Mouse (Mus musculus) forebrain, embryonic 13.5 days (tissue): ENCODE data around the gene Bag5. TPM values are rescaled to one million over a fixed set of nuclear protein-coding genes. Genes with fewer than 3 reads are reported as not detected.
A peak's percentile ranks its signal among the peaks of the same experiment; 100 is the strongest.

Source experiments
- ATAC-seq: fragments of 200-750 bp; cut with Nextera tagmentation; 2 replicates; pipeline ENCODE4 v1.8.0; 2017
- H3K27ac ChIP-seq: fragments of 300-500 bp; sonication (generic); 2 replicates; pipeline ENCODE4 v1.5.1; 2015; ENCODE audit warnings: inconsistent platforms, mild to moderate bottlenecking, moderate library complexity
- H3K27me3 ChIP-seq: fragments of 300-500 bp; sonication (generic); 2 replicates; pipeline ENCODE4 v1.6.1; 2015; ENCODE audit warnings: mild to moderate bottlenecking, inconsistent platforms
- H3K36me3 ChIP-seq: fragments of 300-500 bp; sonication (generic); 2 replicates; pipeline ENCODE4 v1.6.1; 2015; ENCODE audit warnings: mild to moderate bottlenecking, inconsistent platforms; ENCODE audit not compliant: poor library complexity, severe bottlenecking
- H3K4me1 ChIP-seq: fragments of 300-500 bp; sonication (generic); 2 replicates; pipeline ENCODE4 v1.6.1; 2015; ENCODE audit warnings: inconsistent platforms
- H3K4me2 ChIP-seq: fragments of 300-500 bp; sonication (generic); 2 replicates; pipeline ENCODE4 v1.6.1; 2015; ENCODE audit warnings: inconsistent platforms, mild to moderate bottlenecking, moderate library complexity
- H3K4me3 ChIP-seq: fragments of 300-500 bp; sonication (generic); 2 replicates; pipeline ENCODE4 v1.5.1; 2015; ENCODE audit warnings: mild to moderate bottlenecking, inconsistent platforms
- H3K9ac ChIP-seq: fragments of 300-500 bp; sonication (generic); 2 replicates; pipeline ENCODE4 v1.6.1; 2015; ENCODE audit warnings: mild to moderate bottlenecking, inconsistent platforms
- H3K9me3 ChIP-seq: fragments of 300-500 bp; sonication (generic); replicated peaks from 2 replicates; pipeline ENCODE4 v1.6.1; 2016; ENCODE audit warnings: inconsistent platforms
- WGBS: fragments of 180-500 bp; shearing (Covaris S2); methylation state at CpG from one replicate; pipeline ENCODE4 v1.1.7; 2015; 5-methylcytosine and 5-hydroxymethylcytosine counted together
- polyA plus RNA-seq: library from polyadenylated mRNA; unstranded; fragments of >200 nt; fragmentation: Nextera tagmentation; extraction: Ambion mirVana; gene quantifications from 2 replicates; pipeline ENCODE4 v1.2.1, GENCODE M21; 2015

Bag5 gene
- polyA plus RNA-seq, 1 experiment from 2014 or later, result 62.1 TPM

DNA sequence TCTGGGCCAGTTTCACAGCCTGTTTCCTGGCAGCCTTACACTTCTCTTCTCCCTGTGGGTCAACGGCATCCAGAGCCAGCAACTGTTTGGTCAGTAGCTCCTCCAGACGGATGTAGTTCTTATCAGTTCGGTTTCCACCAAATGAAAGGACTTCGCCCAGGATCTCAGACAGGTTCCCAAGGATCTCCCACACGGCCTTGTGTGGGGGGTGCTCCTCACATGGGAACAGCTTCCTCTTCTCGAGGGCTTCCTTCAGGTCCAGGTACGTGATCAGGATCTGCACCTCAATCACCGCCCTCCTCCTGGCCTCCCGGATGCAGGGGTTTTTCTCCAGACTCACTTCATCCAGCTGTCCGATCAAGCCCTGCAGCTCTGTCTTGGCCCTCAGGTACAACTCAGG lies 3.0 kb downstream of the Bag5 start:
- WGBS, result 92% methylated on average over 10 of the region's 10 CpGs
- H3K9ac ChIP-seq, result no peak overlapping the region
- no peak for ATAC-seq
- H3K4me1 ChIP-seq, result peaks cover 42% of the 10 kb centered on the region
- peaks cover 59% of the 10 kb centered on the region for H3K36me3 ChIP-seq
- H3K4me3 ChIP-seq, result no peak overlapping the region
- no peak overlapping the region for H3K4me2 ChIP-seq
- H3K27me3 ChIP-seq, result no peaks in the 10 kb centered on the region
- H3K27ac ChIP-seq, result no peak overlapping the region
- no peaks in the 10 kb centered on the region for H3K9me3 ChIP-seq

- no peak for ATAC-seq
- Histone ChIP-seq H3K4me3 (no peak overlapping the region), H3K9me3 (no peaks in the 10 kb centered on the region), H3K4me1 (peaks cover 36% of the 10 kb centered on the region), H3K27ac (no peak overlapping the region), H3K4me2 (no peak overlapping the region), H3K27me3 (no peaks in the 10 kb centered on the region), H3K9ac (no peak overlapping the region), H3K36me3 (peaks cover 55% of the 10 kb centered on the region)
- 75% methylated on average over 4 of the region's 4 CpGs for WGBS
Observed at GRCm38 (mm10) chr12:111708181-111708580, 4.9 kb downstream of the Bag5 start.

- 0 out of 2 replicates have a peak overlapping the region, but pooled peaks have one; percentile 48 for H3K9ac ChIP-seq
- H3K27ac ChIP-seq, result no peak overlapping the region
- no peak overlapping the region for H3K4me3 ChIP-seq
- ATAC-seq, result no peak
- peaks cover 46% of the 10 kb centered on the region for H3K36me3 ChIP-seq
- WGBS, result 80% methylated on average over 15 of the region's 15 CpGs
- no peak overlapping the region for H3K4me2 ChIP-seq
- H3K4me1 ChIP-seq, result peaks cover 24% of the 10 kb centered on the region
- H3K27me3 ChIP-seq, result no peaks in the 10 kb centered on the region
- H3K9me3 ChIP-seq, result no peaks in the 10 kb centered on the region
Observed at GRCm38 (mm10) chr12:111705186-111705973, 7.7 kb downstream of the Bag5 start.

GRCm38 (mm10) chr12:111704609-111705008 lies 8.4 kb downstream of the Bag5 start:
- peak; percentile 48; the same call in 1 of the 2 replicates for ATAC-seq

DNA sequence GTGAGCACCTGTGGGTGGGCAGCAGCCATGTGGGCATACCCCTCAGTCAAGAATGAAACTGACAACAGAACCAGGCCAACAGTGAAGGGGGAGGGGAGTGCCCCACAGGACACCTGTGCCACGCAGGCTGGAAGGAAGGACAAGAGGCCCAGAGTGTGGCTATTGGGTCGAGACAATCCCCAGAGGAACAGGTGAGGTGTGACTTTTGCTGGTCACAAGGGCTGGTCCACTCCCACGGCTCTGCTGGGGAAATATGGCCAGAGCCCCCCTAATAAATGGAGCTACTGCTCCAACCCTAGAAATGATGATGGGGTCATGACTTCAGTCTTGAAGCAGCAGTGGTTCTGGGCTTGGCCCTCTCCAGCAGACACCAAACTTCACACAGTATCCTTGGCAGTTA lies 9.8 kb downstream of the Bag5 start:
- WGBS, result 93% methylated on average over 3 of the region's 3 CpGs
- H3K27ac ChIP-seq, result no peak overlapping the region
- H3K27me3 ChIP-seq, result no peaks in the 10 kb centered on the region
- H3K4me1 ChIP-seq, result peaks cover 7% of the 10 kb centered on the region
- H3K36me3 ChIP-seq, result peaks cover 26% of the 10 kb centered on the region
- no peaks in the 10 kb centered on the region for H3K9me3 ChIP-seq
- no peak overlapping the region for H3K9ac ChIP-seq
- no peak for ATAC-seq
- H3K4me2 ChIP-seq, result no peak overlapping the region
- H3K4me3 ChIP-seq, result no peak overlapping the region

More at GRCm38 (mm10) chr12:111704609-111705008, 8.4 kb downstream of the Bag5 start:
- H3K9ac ChIP-seq, result peak overlapping the region; percentile 48
- no peaks in the 10 kb centered on the region for H3K9me3 ChIP-seq
- peaks cover 38% of the 10 kb centered on the region for H3K36me3 ChIP-seq
- peaks cover 16% of the 10 kb centered on the region for H3K4me1 ChIP-seq
- no peak overlapping the region for H3K4me2 ChIP-seq
- H3K4me3 ChIP-seq, result no peak overlapping the region
- peak overlapping the region; percentile 40 for H3K27ac ChIP-seq
- WGBS, result 44% methylated on average over 9 of the region's 9 CpGs
- no peaks in the 10 kb centered on the region for H3K27me3 ChIP-seq

GRCm38 (mm10) chr12:111700920-111701458 lies 12.1 kb downstream of the Bag5 start:
- H3K9ac ChIP-seq, result no peak overlapping the region
- no peak overlapping the region for H3K4me3 ChIP-seq
- H3K4me2 ChIP-seq, result no peak overlapping the region
- H3K4me1 ChIP-seq, result peaks cover 10% of the 10 kb centered on the region
- H3K36me3 ChIP-seq, result peaks cover 5% of the 10 kb centered on the region; the same call in 1 of the 2 replicates
- no peak overlapping the region for H3K27ac ChIP-seq
- ATAC-seq, result no peak
- H3K9me3 ChIP-seq, result no peaks in the 10 kb centered on the region
- 82% methylated on average over 9 of the region's 9 CpGs for WGBS
- H3K27me3 ChIP-seq, result no peaks in the 10 kb centered on the region

DNA sequence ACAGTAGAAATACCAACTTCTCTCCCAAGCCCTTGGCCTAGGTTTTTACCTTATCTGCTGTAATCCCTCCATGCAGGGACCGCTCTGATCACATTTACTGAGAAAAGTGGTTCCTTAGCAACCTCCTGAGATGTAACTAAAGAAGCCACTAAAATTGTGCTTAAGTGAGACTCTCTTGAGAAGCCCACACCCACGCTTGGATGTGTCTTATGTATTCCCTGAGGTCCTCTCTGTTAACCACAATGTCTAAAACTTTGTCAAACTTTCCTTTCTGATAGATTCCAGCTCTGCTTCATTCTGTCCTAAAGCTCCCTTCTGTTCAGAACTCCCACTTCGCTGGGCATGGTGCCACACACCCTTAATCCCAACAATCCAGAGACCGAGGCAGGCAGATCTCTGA lies 13.5 kb downstream of the Bag5 start:
- WGBS, result 84% methylated on average over 4 of the region's 4 CpGs
- no peak overlapping the region for H3K4me2 ChIP-seq
- no peak overlapping the region for H3K27ac ChIP-seq
- H3K9me3 ChIP-seq, result no peaks in the 10 kb centered on the region
- H3K4me3 ChIP-seq, result no peak overlapping the region
- H3K9ac ChIP-seq, result no peak overlapping the region
- peaks cover 21% of the 10 kb centered on the region for H3K4me1 ChIP-seq
- H3K36me3 ChIP-seq, result no peaks in the 10 kb centered on the region
- H3K27me3 ChIP-seq, result no peaks in the 10 kb centered on the region
- no peak for ATAC-seq

DNA sequence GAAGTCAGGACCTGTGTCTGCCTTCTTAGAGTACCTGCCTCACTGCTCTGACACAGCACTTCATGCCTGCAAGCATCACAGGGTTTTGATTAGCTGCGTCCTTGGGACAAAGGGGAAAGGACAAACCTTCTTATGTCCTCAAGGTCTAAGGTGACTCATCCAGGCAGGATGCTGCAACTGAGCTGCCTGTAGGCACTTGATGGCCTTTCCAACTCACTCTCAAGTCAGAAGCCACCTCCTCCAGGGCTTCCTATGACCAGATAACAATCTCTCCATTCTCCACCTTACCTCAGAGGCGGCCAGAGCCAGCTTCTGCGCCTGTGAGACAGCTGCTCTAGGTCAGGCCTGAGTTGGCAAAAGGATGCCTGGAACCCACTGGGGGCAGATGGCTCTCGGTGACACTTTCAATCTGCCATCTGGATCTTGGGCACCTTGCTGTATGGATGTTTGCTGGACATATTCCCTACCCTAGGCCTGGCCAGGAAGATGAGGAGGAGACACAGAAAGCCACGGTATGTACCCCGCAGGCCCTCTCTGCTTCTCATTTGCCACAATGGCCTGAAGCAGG lies 14.6 kb downstream of the Bag5 start:
- Histone ChIP-seq H3K4me2 (no peak overlapping the region), H3K27me3 (no peaks in the 10 kb centered on the region), H3K9ac (no peak overlapping the region), H3K4me1 (peaks cover 29% of the 10 kb centered on the region), H3K9me3 (no peaks in the 10 kb centered on the region), H3K27ac (no peak overlapping the region), H3K4me3 (no peak overlapping the region), H3K36me3 (no peaks in the 10 kb centered on the region)
- 88% methylated on average over 6 of the region's 6 CpGs for WGBS
- ATAC-seq, result no peak

GRCm38 (mm10) chr12:111697708-111698107 lies 15.3 kb downstream of the Bag5 start:
- no peaks in the 10 kb centered on the region for H3K9me3 ChIP-seq
- no peaks in the 10 kb centered on the region for H3K36me3 ChIP-seq
- no peak overlapping the region for H3K4me2 ChIP-seq
- no peak overlapping the region for H3K4me3 ChIP-seq
- H3K4me1 ChIP-seq, result peaks cover 36% of the 10 kb centered on the region
- WGBS, result 63% methylated on average over 4 of the region's 4 CpGs
- H3K27me3 ChIP-seq, result no peaks in the 10 kb centered on the region
- no peak overlapping the region; the same call in 1 of the 2 replicates for H3K27ac ChIP-seq
- no peak for ATAC-seq
- H3K9ac ChIP-seq, result no peak overlapping the region; the same call in 1 of the 2 replicates

DNA sequence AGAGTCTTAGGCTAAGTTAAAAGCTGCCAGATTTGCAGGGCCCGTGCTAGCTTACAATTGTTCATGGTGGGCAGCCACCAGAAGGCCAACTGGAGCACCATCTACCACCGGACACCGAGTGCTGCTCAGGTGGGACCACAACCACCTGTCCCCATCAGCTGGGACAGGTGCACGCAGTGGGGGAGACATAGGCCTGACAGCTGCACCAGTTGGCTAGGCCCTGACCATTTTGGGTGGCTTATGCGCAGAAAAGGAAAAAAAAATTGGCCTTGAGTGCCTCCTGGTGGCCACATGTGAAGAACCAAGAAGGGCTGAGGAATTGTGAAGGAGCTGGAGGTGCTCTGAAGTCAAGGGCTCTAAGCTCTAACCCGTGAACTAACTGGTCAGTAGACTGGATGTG lies 16.8 kb downstream of the Bag5 start:
- no peaks in the 10 kb centered on the region for H3K36me3 ChIP-seq
- ATAC-seq, result no peak
- no peak overlapping the region for H3K4me3 ChIP-seq
- peak overlapping the region; percentile 99 for H3K27ac ChIP-seq
- H3K4me1 ChIP-seq, result peaks cover 51% of the 10 kb centered on the region
- WGBS, result 19% methylated on average over 6 of the region's 6 CpGs
- no peaks in the 10 kb centered on the region for H3K27me3 ChIP-seq
- no peak overlapping the region for H3K4me2 ChIP-seq
- no peaks in the 10 kb centered on the region for H3K9me3 ChIP-seq
- no peak overlapping the region for H3K9ac ChIP-seq

DNA sequence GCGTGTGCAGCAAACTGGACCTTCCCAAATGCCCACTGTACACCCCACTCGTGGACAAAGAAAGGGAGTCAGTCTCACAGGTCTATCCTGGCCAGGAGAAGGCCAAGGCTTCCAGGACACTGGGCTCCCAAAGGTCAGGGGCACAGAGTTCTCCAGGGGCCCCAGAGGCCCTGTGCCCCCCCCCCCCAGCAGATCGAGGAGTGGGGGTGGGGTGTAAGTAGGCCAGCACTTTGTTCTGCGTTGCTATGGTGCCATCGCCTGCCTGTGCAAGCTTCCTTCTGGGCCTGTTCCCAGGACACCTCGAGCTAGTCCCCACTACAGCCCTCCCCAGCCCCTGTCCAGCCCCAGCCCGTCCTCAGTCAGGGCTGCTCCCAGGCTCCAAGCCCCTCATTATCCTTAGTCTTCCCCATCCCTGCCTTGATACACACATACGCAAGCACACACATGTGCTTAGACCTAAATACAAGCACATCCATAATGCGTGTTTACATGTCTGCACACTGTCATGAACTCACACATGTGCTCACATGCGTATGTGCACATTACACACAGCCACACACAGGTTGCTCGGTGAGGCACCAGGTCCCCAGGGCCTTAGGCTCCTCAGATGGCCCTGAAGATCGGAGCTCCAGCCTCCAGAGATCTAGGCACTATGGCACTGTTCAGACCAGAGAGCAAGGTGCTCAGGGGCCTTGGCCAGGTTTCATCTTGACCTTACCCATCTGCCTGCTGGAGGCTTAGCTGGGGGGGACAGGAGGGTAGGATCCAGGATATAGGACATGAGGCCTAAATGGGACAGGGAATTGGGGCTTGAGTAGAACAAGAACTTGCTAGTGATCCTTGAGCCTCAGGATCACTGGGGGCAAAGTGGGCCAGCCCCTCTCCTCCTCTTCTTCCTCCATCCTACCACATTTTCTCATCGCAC lies 17.9 kb downstream of the Bag5 start:
- H3K4me1 ChIP-seq, result peaks cover 61% of the 10 kb centered on the region
- no peaks in the 10 kb centered on the region for H3K27me3 ChIP-seq
- H3K36me3 ChIP-seq, result no peaks in the 10 kb centered on the region
- 28% methylated on average over 13 of the region's 13 CpGs for WGBS
- 0 out of 2 replicates have a peak overlapping the region, but pooled peaks have one; percentile 9 for H3K4me3 ChIP-seq
- peak overlapping the region; percentile 99 for H3K27ac ChIP-seq
- ATAC-seq, result peak; percentile 56
- peak overlapping the region; percentile 43 for H3K4me2 ChIP-seq
- H3K9ac ChIP-seq, result peak overlapping the region; percentile 56
- no peaks in the 10 kb centered on the region for H3K9me3 ChIP-seq
